Mouse (Mus musculus): ENCODE data around the gene Nrxn1. TPM values are rescaled to one million over a fixed set of nuclear protein-coding genes. Genes with fewer than 3 reads are reported as not detected.

Gene Nrxn1
- polyA plus RNA-seq, 1 experiment = 0.31 TPM

DNA sequence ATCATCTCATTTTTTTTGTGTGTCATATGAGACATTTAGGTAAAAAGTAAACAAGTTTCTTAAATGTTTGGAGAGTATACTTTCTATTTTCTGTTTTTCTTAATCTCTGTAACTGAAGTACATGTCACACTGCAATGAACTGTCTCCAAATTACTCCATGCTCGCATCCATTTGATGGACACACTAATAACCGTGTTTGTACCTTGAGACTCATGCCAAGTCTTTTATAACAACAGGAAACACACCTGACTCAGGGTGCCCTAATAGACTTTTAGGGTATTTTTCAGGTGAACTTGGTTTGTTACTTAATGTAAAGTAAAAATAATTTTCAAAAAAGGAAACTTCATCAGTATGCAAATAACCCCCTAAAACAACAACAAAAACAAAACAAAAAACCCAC lies 180.1 kb downstream of the Nrxn1 start:
- TF ChIP-seq POLR2A (IDR thresholded peaks at IDR 0.05; ENCODE audit: control insufficient read depth, extremely low read depth, insufficient read depth, low read length, poor library complexity) (no peak), CTCF (IDR thresholded peaks at IDR 0.05; ENCODE audit: borderline replicate concordance, control insufficient read depth, extremely low read depth, insufficient read depth, low read length, poor library complexity) (no peak)
- DNase-seq = no peak
- H3K27me3 ChIP-seq (ENCODE audit: control insufficient read depth, insufficient read depth, low read length) = no peaks in the 10 kb centered on the region
- no peaks in the 10 kb centered on the region for H3K36me3 ChIP-seq (ENCODE audit: control insufficient read depth, insufficient read depth, low read length)
- H3K4me3 ChIP-seq (ENCODE audit: control insufficient read depth, insufficient read depth, low read length) = no peak overlapping the region
- WGBS = 85% methylated on average over 2 of the region's 2 CpGs
- H3K4me1 ChIP-seq (replicated peaks; ENCODE audit: control insufficient read depth, insufficient read depth, low read length) = no peaks in the 10 kb centered on the region
- H3K27ac ChIP-seq (ENCODE audit: control insufficient read depth, insufficient read depth, low read length) = no peak overlapping the region

DNA sequence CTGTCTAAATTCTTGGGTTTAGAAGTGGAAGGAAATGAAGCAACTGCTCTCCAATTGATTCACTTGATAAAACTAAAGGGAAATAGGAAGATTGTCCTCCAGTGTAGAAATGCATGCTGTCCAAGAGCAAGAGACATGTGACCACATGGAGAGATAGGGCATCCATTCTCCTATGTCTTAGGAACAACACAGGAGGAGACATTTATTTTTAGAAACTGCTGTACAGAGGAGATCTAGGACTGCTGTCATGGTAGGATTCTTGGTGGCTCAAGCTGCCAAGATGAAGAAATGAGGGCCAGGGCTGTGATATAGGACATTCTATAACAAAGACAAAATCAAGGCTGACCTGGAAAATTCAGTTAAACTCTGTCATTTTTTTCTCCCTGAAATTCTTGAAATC lies 180.5 kb downstream of the Nrxn1 start:
- Histone ChIP-seq H3K4me1 (replicated peaks; ENCODE audit: control insufficient read depth, insufficient read depth, low read length) (no peaks in the 10 kb centered on the region), H3K27ac (ENCODE audit: control insufficient read depth, insufficient read depth, low read length) (no peak overlapping the region), H3K4me3 (ENCODE audit: control insufficient read depth, insufficient read depth, low read length) (no peak overlapping the region), H3K36me3 (ENCODE audit: control insufficient read depth, insufficient read depth, low read length) (no peaks in the 10 kb centered on the region), H3K27me3 (ENCODE audit: control insufficient read depth, insufficient read depth, low read length) (no peaks in the 10 kb centered on the region)
- no peak for DNase-seq
- no peak for TF ChIP-seq POLR2A (IDR thresholded peaks at IDR 0.05; ENCODE audit: control insufficient read depth, extremely low read depth, insufficient read depth, low read length, poor library complexity)
- no peak for TF ChIP-seq CTCF (IDR thresholded peaks at IDR 0.05; ENCODE audit: borderline replicate concordance, control insufficient read depth, extremely low read depth, insufficient read depth, low read length, poor library complexity)

DNA sequence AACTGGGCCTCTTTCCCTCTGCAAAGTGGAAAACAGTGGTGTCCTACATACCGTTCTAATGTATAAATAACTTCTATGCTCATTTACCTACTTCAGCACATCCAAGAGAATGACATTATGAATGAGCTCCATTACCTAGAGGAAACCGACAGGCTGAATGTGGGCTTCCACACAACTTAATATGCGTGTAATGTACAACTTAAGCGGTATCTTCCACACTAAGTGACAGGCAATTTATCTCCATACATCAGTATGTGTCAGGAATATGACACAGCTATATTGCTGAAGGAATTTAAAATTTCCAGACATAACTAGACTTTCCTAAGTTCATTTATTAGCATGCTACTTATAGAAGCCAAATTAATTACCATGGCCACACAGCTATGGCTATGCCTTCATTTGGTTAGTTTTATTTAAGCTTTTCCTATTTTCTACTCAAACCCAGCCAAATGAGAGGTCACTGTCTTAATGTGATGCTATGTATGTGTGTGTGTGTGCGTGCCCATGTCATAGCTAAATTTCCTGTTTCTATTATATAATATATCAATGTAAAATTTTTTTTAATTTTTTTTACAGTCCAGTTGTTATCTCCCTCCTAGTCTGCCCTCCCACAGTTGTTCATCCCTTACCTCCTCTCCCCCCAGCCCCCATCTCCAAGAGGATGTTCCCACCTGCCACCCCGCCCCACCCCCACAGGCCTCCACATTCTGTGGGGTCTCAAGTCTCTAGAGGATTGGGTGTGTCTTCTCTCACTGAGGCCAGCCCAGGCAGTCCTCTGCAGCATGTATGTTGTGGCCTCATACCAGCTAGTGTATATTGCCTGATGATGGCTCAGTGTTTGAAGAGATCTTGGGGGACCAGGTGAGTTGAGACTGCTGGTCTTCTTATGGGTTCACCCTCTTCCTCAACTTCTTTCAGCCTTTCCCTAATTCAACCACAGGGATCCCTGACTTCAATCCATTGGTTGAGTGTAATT lies 186.5 kb downstream of the Nrxn1 start:
- Histone ChIP-seq H3K27me3 (ENCODE audit: control insufficient read depth, insufficient read depth, low read length) (no peaks in the 10 kb centered on the region), H3K27ac (ENCODE audit: control insufficient read depth, insufficient read depth, low read length) (no peak overlapping the region), H3K4me3 (ENCODE audit: control insufficient read depth, insufficient read depth, low read length) (no peak overlapping the region), H3K4me1 (replicated peaks; ENCODE audit: control insufficient read depth, insufficient read depth, low read length) (no peaks in the 10 kb centered on the region), H3K36me3 (ENCODE audit: control insufficient read depth, insufficient read depth, low read length) (no peaks in the 10 kb centered on the region)
- 93% methylated on average over 6 of the region's 6 CpGs for WGBS
- DNase-seq = no peak
- no peak for TF ChIP-seq CTCF (IDR thresholded peaks at IDR 0.05; ENCODE audit: borderline replicate concordance, control insufficient read depth, extremely low read depth, insufficient read depth, low read length, poor library complexity)
- no peak for TF ChIP-seq POLR2A (IDR thresholded peaks at IDR 0.05; ENCODE audit: control insufficient read depth, extremely low read depth, insufficient read depth, low read length, poor library complexity)

DNA sequence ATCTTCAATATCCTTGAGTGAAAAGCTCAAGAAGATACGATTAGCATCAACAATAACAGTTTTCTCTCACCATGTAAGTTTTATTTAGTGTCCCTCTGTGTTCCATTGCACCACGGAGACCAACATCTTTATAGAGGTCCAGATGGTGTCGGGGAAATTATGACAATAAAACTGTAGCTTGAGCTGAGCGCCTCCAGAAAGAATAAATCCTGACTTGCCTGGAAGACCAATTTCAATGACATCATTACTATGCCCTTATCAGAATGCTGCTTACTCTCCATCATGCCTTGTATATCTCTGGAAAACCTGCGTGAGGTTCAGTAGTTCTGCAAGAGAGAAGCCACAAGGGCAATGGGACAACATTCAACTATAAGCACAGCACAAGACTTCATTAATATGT lies 187.7 kb downstream of the Nrxn1 start:
- TF ChIP-seq CTCF (IDR thresholded peaks at IDR 0.05; ENCODE audit: borderline replicate concordance, control insufficient read depth, extremely low read depth, insufficient read depth, low read length, poor library complexity) = no peak
- TF ChIP-seq POLR2A (IDR thresholded peaks at IDR 0.05; ENCODE audit: control insufficient read depth, extremely low read depth, insufficient read depth, low read length, poor library complexity) = no peak
- H3K36me3 ChIP-seq (ENCODE audit: control insufficient read depth, insufficient read depth, low read length) = no peaks in the 10 kb centered on the region
- H3K4me3 ChIP-seq (ENCODE audit: control insufficient read depth, insufficient read depth, low read length) = no peak overlapping the region
- no peaks in the 10 kb centered on the region for H3K4me1 ChIP-seq (replicated peaks; ENCODE audit: control insufficient read depth, insufficient read depth, low read length)
- H3K27me3 ChIP-seq (ENCODE audit: control insufficient read depth, insufficient read depth, low read length) = no peaks in the 10 kb centered on the region
- 95% methylated on average over 5 of the region's 5 CpGs for WGBS
- no peak for DNase-seq
- H3K27ac ChIP-seq (ENCODE audit: control insufficient read depth, insufficient read depth, low read length) = no peak overlapping the region

DNA sequence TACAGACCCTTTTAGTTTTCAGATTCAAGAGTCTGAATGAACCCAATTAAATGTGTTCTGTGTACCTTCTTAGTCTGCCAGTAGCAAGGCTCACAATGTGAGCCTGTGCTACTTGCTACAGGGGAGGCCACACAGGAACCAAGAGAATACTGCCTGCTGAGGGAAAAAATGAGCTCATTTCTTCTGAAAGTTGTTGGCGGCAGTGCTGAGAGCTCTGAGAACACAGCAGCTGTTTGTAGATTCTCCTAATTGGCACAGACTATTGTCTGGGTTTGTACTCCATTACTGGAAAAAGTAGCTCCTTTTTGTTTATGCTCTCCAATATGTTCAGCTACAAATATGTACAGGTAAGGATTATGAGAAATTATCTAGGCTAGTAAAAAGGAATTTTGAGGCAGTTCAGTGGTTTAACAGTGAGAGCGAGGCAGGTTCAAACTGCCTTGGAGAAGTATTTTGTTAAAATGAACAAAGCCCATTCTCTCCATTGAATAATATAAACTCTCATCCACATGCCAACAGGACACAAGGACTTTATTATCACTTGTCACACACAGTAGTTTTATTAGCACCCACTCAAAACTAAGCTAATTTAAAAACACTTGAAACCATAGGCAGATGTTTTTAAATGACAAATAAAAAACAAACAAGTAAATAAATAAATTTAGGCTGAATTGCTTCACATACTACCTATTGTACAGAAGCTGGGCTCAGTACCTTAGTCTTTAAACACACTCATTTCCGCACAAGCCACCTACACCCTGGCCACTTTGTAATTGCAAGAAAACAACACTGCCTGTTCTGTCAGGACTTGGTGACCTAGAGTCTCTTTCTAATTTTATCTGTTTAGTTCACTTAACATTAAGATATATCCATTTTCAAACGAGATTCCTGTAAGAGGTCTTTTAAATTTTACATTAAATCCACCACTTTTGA lies 200.3 kb downstream of the Nrxn1 start:
- no peak for DNase-seq
- no peaks in the 10 kb centered on the region for H3K36me3 ChIP-seq (ENCODE audit: control insufficient read depth, insufficient read depth, low read length)
- H3K4me1 ChIP-seq (replicated peaks; ENCODE audit: control insufficient read depth, insufficient read depth, low read length) = no peaks in the 10 kb centered on the region
- 77% methylated on average over 4 of the region's 4 CpGs for WGBS
- H3K27me3 ChIP-seq (ENCODE audit: control insufficient read depth, insufficient read depth, low read length) = no peaks in the 10 kb centered on the region
- TF ChIP-seq CTCF (IDR thresholded peaks at IDR 0.05; ENCODE audit: borderline replicate concordance, control insufficient read depth, extremely low read depth, insufficient read depth, low read length, poor library complexity) (no peak), POLR2A (IDR thresholded peaks at IDR 0.05; ENCODE audit: control insufficient read depth, extremely low read depth, insufficient read depth, low read length, poor library complexity) (no peak)
- H3K27ac ChIP-seq (ENCODE audit: control insufficient read depth, insufficient read depth, low read length) = no peak overlapping the region
- no peak overlapping the region for H3K4me3 ChIP-seq (ENCODE audit: control insufficient read depth, insufficient read depth, low read length)

DNA sequence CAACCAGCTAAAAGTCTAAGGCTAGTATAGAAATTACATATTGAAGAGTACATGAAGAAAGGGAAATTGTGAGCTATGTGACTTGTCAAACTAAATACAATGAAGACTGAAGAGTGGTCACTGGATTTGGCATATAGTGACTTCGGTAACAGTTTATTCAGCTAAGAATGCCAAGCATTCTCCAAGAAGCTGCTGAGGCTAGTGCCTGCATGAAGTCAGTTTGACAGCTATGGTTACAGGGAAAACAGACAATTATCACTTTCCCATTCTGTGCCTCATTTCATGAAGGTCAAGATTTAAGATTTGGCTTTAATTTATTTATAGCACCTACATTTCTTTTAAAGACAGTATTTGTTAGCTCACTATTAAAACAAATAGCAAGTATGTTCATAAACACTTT lies 201.2 kb downstream of the Nrxn1 start:
- no peaks in the 10 kb centered on the region for H3K36me3 ChIP-seq (ENCODE audit: control insufficient read depth, insufficient read depth, low read length)
- DNase-seq = no peak
- 91% methylated on average over 1 of the region's 1 CpGs for WGBS
- H3K4me1 ChIP-seq (replicated peaks; ENCODE audit: control insufficient read depth, insufficient read depth, low read length) = no peaks in the 10 kb centered on the region
- TF ChIP-seq POLR2A (IDR thresholded peaks at IDR 0.05; ENCODE audit: control insufficient read depth, extremely low read depth, insufficient read depth, low read length, poor library complexity) (no peak), CTCF (IDR thresholded peaks at IDR 0.05; ENCODE audit: borderline replicate concordance, control insufficient read depth, extremely low read depth, insufficient read depth, low read length, poor library complexity) (no peak)
- H3K27ac ChIP-seq (ENCODE audit: control insufficient read depth, insufficient read depth, low read length) = no peak overlapping the region
- no peaks in the 10 kb centered on the region for H3K27me3 ChIP-seq (ENCODE audit: control insufficient read depth, insufficient read depth, low read length)
- no peak overlapping the region for H3K4me3 ChIP-seq (ENCODE audit: control insufficient read depth, insufficient read depth, low read length)

Data from thymus, adult 2 months (tissue).